Mouse (Mus musculus) stomach, embryonic 14.5 days (tissue): Measurements from ENCODE around the gene Rhobtb3. TPM values are rescaled to one million over a fixed set of nuclear protein-coding genes. Genes with fewer than 3 reads are reported as not detected.
"Not testable (repeated sequence)": the region's sequence is repeated elsewhere in the genome, so short reads cannot be mapped to it uniquely, and the experiment has no call there.

Experiments
- ATAC-seq: fragments of 200-750 bp; cut with Nextera tagmentation; 2 replicates; pipeline ENCODE4 v1.8.0; 2017; ENCODE audit warnings: low read depth, moderate TSS enrichment; ENCODE audit not compliant: insufficient number of reproducible peaks, insufficient read depth, low FRiP score
- H3K27ac ChIP-seq: fragments of 300-500 bp; sonication (generic); 2 replicates; pipeline ENCODE4 v1.5.1; 2014; ENCODE audit warnings: mild to moderate bottlenecking, low read length, moderate library complexity, mixed read lengths
- H3K27me3 ChIP-seq: fragments of 300-500 bp; sonication (generic); 2 replicates; pipeline ENCODE4 v1.6.1; 2014; ENCODE audit warnings: low read length, control low read depth, mixed read lengths; ENCODE audit not compliant: control insufficient read depth, insufficient read depth
- H3K36me3 ChIP-seq: fragments of 300-500 bp; sonication (generic); 2 replicates; pipeline ENCODE4 v1.6.1; 2014; ENCODE audit warnings: mild to moderate bottlenecking, control low read depth, low read length, moderate library complexity, mixed read lengths; ENCODE audit not compliant: control insufficient read depth, insufficient read depth
- H3K4me1 ChIP-seq: fragments of 300-500 bp; sonication (generic); 2 replicates; pipeline ENCODE4 v1.6.1; 2014; ENCODE audit warnings: low read length, control low read depth, mixed read lengths; ENCODE audit not compliant: control insufficient read depth, insufficient read depth
- H3K4me2 ChIP-seq: fragments of 300-500 bp; sonication (generic); replicated peaks from 2 replicates; pipeline ENCODE4 v1.6.1; 2014; ENCODE audit warnings: low read depth, low read length, control low read depth
- H3K4me3 ChIP-seq: fragments of 300-500 bp; sonication (generic); 2 replicates; pipeline ENCODE4 v1.5.1; 2014; ENCODE audit warnings: low read depth, low read length, control low read depth
- H3K9ac ChIP-seq: fragments of 300-500 bp; sonication (generic); replicated peaks from 2 replicates; pipeline ENCODE4 v1.6.1; 2014; ENCODE audit warnings: low read depth, mild to moderate bottlenecking, control low read depth, low read length, moderate library complexity, mixed read lengths
- H3K9me3 ChIP-seq: fragments of 300-500 bp; sonication (generic); 2 replicates; pipeline ENCODE4 v1.6.1; 2016; ENCODE audit warnings: low read depth, low read length, control low read depth; ENCODE audit not compliant: control insufficient read depth
- WGBS: fragments of 180-500 bp; shearing (Covaris S2); extraction: QIAGEN DNeasy Blood & Tissue Kit; methylation state at CpG from one replicate; pipeline ENCODE4 v1.1.7; 2014; 5-methylcytosine and 5-hydroxymethylcytosine counted together
- polyA plus RNA-seq: library from polyadenylated mRNA; unstranded; fragments of >200 nt; fragmentation: Nextera tagmentation; extraction: Ambion mirVana; gene quantifications from 2 replicates; pipeline ENCODE4 v1.2.1, GENCODE M21; 2014

Gene Rhobtb3
- polyA plus RNA-seq, 1 experiment from 2014 or later = 48.6 TPM

GRCm38 (mm10) chr13:75822366-75822765, 121.4 kb downstream of the Rhobtb3 start:
- not testable (repeated sequence) for H3K4me3 ChIP-seq, H3K9me3 ChIP-seq, H3K27ac ChIP-seq, H3K36me3 ChIP-seq, ATAC-seq, H3K4me1 ChIP-seq, H3K27me3 ChIP-seq, H3K4me2 ChIP-seq, H3K9ac ChIP-seq
- 74% methylated on average over 4 of the region's 4 CpGs for WGBS

GRCm38 (mm10) chr13:75819898-75820297, 123.8 kb downstream of the Rhobtb3 start:
- H3K36me3 ChIP-seq = no peaks in the 10 kb centered on the region

More at GRCm38 (mm10) chr13:75819898-75820297, 123.8 kb downstream of the Rhobtb3 start:
- no peak overlapping the region for H3K4me2 ChIP-seq
- no peaks in the 10 kb centered on the region for H3K4me1 ChIP-seq
- H3K9ac ChIP-seq = no peak overlapping the region
- no peak for ATAC-seq
- no peaks in the 10 kb centered on the region for H3K9me3 ChIP-seq
- no peak overlapping the region for H3K27ac ChIP-seq
- H3K27me3 ChIP-seq = no peaks in the 10 kb centered on the region
- no peak overlapping the region for H3K4me3 ChIP-seq

Other genes with a start within 250 kb of the Rhobtb3 start
- 11.2 and 11.3 TPM in 2 replicates for gene Ell2, start 237.2 kb downstream of the Rhobtb3 start, polyA plus RNA-seq
- gene Glrx, start 104.1 kb downstream of the Rhobtb3 start, polyA plus RNA-seq = 79.6 and 82.4 TPM in 2 replicates
- gene Spata9, start 23.2 kb upstream of the Rhobtb3 start, polyA plus RNA-seq = 0.55 and 0.73 TPM in 2 replicates
- 18.4 and 22.7 TPM in 2 replicates for gene Rfesd, start 74.8 kb upstream of the Rhobtb3 start, polyA plus RNA-seq
- 0.12 TPM in 1 of 2 replicates, not detected in the other for gene Gpr150, start 113.1 kb upstream of the Rhobtb3 start, polyA plus RNA-seq
- 11.2 and 12.8 TPM in 2 replicates for gene Arsk, start 154.7 kb upstream of the Rhobtb3 start, polyA plus RNA-seq
- 23.0 and 23.5 TPM in 2 replicates for gene Ttc37, start 154.8 kb upstream of the Rhobtb3 start, polyA plus RNA-seq